Mouse (Mus musculus): ENCODE results near the gene Rhox11. TPM values are rescaled to one million over a fixed set of nuclear protein-coding genes. Genes with fewer than 3 reads are reported as not detected.

The Rhox11 gene
- polyA plus RNA-seq, 1 experiment from 2014 or later = not detected

GRCm38 (mm10) chrX:38039666-38040065 lies 45.3 kb downstream of the Rhox11 start:
- Histone ChIP-seq H3K4me2 (ENCODE audit: low read depth, low read length) (no peak overlapping the region), H3K9me3 (replicated peaks; ENCODE audit: control insufficient read depth, low read length) (no peaks in the 10 kb centered on the region), H3K36me3 (replicated peaks; ENCODE audit: control insufficient read depth, insufficient read depth, low read depth, low read length) (no peaks in the 10 kb centered on the region), H3K4me1 (ENCODE audit: control insufficient read depth, insufficient read depth, low read length) (no peaks in the 10 kb centered on the region), H3K4me3 (ENCODE audit: low read depth, low read length) (no peak overlapping the region), H3K9ac (replicated peaks; ENCODE audit: low read length) (no peak overlapping the region), H3K27me3 (ENCODE audit: control insufficient read depth, insufficient read depth, low read length) (no peaks in the 10 kb centered on the region), H3K27ac (replicated peaks; ENCODE audit: low read depth, low read length) (no peak overlapping the region)
- ATAC-seq (replicated peaks; ENCODE audit: insufficient number of reproducible peaks, low FRiP score, low TSS enrichment, low read depth) = no peak
- WGBS = 90% methylated on average over 5 of the region's 5 CpGs
- DNase-seq (ENCODE audit: low spot score) = no peak

- 62% methylated on average over 2 of the region's 2 CpGs for WGBS
- no peaks in the 10 kb centered on the region for H3K27me3 ChIP-seq (ENCODE audit: control insufficient read depth, insufficient read depth, low read length)
- H3K4me3 ChIP-seq (ENCODE audit: low read depth, low read length) = no peak overlapping the region
- no peak overlapping the region for H3K27ac ChIP-seq (replicated peaks; ENCODE audit: low read depth, low read length)
- no peak for ATAC-seq (replicated peaks; ENCODE audit: insufficient number of reproducible peaks, low FRiP score, low TSS enrichment, low read depth)
- H3K4me1 ChIP-seq (ENCODE audit: control insufficient read depth, insufficient read depth, low read length) = no peaks in the 10 kb centered on the region
- H3K36me3 ChIP-seq (replicated peaks; ENCODE audit: control insufficient read depth, insufficient read depth, low read depth, low read length) = no peaks in the 10 kb centered on the region
- H3K9me3 ChIP-seq (replicated peaks; ENCODE audit: control insufficient read depth, low read length) = no peaks in the 10 kb centered on the region
- H3K9ac ChIP-seq (replicated peaks; ENCODE audit: low read length) = no peak overlapping the region
- no peak overlapping the region for H3K4me2 ChIP-seq (ENCODE audit: low read depth, low read length)
- no peak for DNase-seq (ENCODE audit: low spot score)
Measured at GRCm38 (mm10) chrX:38033841-38034240, 51.1 kb downstream of the Rhox11 start.

Other genes with a start within 250 kb of the Rhox11 start
- gene Rhox8, start 206.2 kb downstream of the Rhox11 start, polyA plus RNA-seq (2014; fragmentation: Nextera tagmentation; extraction: Ambion mirVana) = not detected in 2 replicates
- not detected in 2 replicates for gene Rhox7b, start 187.9 kb downstream of the Rhox11 start, polyA plus RNA-seq (2014; fragmentation: Nextera tagmentation; extraction: Ambion mirVana)
- not detected in 2 replicates for gene Rhox9, start 183.4 kb downstream of the Rhox11 start, polyA plus RNA-seq (2014; fragmentation: Nextera tagmentation; extraction: Ambion mirVana)
- gene Btg1-ps1, start 66.3 kb downstream of the Rhox11 start, polyA plus RNA-seq (2014; fragmentation: Nextera tagmentation; extraction: Ambion mirVana) = not detected in 2 replicates
- not detected in 2 replicates for gene Btg1-ps2, start 42.0 kb downstream of the Rhox11 start, polyA plus RNA-seq (2014; fragmentation: Nextera tagmentation; extraction: Ambion mirVana)
- gene Rhox10, start 18.7 kb downstream of the Rhox11 start, polyA plus RNA-seq (2014; fragmentation: Nextera tagmentation; extraction: Ambion mirVana) = not detected in 2 replicates
- not detected in 2 replicates for gene Rhox12, start 25.8 kb upstream of the Rhox11 start, polyA plus RNA-seq (2014; fragmentation: Nextera tagmentation; extraction: Ambion mirVana)
- gene Rhox13, start 36.1 kb upstream of the Rhox11 start, polyA plus RNA-seq (2014; fragmentation: Nextera tagmentation; extraction: Ambion mirVana) = not detected in 2 replicates
- 7.3 and 9.1 TPM in 2 replicates for gene Zbtb33, start 104.7 kb upstream of the Rhox11 start, polyA plus RNA-seq (2014; fragmentation: Nextera tagmentation; extraction: Ambion mirVana)
- 29.8 and 33.0 TPM in 2 replicates for gene Tmem255a, start 167.3 kb upstream of the Rhox11 start, polyA plus RNA-seq (2014; fragmentation: Nextera tagmentation; extraction: Ambion mirVana)
- not detected in 2 replicates for gene Atp1b4, start 231.0 kb upstream of the Rhox11 start, polyA plus RNA-seq (2014; fragmentation: Nextera tagmentation; extraction: Ambion mirVana)